Mouse (Mus musculus) stomach, postnatal 0 days (tissue): Measurements from ENCODE around the gene Srm. TPM values are rescaled to one million over a fixed set of nuclear protein-coding genes. Genes with fewer than 3 reads are reported as not detected.

Source experiments
- ATAC-seq: fragments of 200-750 bp; cut with Nextera tagmentation; 2 replicates; pipeline ENCODE4 v1.8.0; 2017; ENCODE audit not compliant: low FRiP score, low TSS enrichment
- DNase-seq: peaks from one replicate; pipeline ENCODE4 v3.0.0-alpha.2; 2016; ENCODE audit warnings: low spot score
- H3K27ac ChIP-seq: fragments of 300-500 bp; sonication (generic); replicated peaks from 2 replicates; pipeline ENCODE4 v1.5.1; 2014; ENCODE audit warnings: mild to moderate bottlenecking, control low read depth
- H3K27me3 ChIP-seq: fragments of 300-500 bp; sonication (generic); 2 replicates; pipeline ENCODE4 v1.6.1; 2014; ENCODE audit warnings: low read length; ENCODE audit not compliant: control insufficient read depth, insufficient read depth
- H3K36me3 ChIP-seq: fragments of 300-500 bp; sonication (generic); 2 replicates; pipeline ENCODE4 v1.6.1; 2014; ENCODE audit warnings: low read length, mixed read lengths; ENCODE audit not compliant: control insufficient read depth, insufficient read depth
- H3K4me1 ChIP-seq: fragments of 300-500 bp; sonication (generic); replicated peaks from 2 replicates; pipeline ENCODE4 v1.6.1; 2014; ENCODE audit warnings: antibody characterized with exemption; ENCODE audit not compliant: control insufficient read depth, insufficient read depth
- H3K4me2 ChIP-seq: fragments of 300-500 bp; sonication (generic); replicated peaks from 2 replicates; pipeline ENCODE4 v1.6.1; 2014; ENCODE audit warnings: low read depth, mild to moderate bottlenecking, control low read depth, moderate library complexity
- H3K4me3 ChIP-seq: fragments of 300-500 bp; sonication (generic); 2 replicates; pipeline ENCODE4 v1.5.1; 2014; ENCODE audit warnings: low read depth, low read length, control low read depth
- H3K9ac ChIP-seq: fragments of 300-500 bp; sonication (generic); 2 replicates; pipeline ENCODE4 v1.6.1; 2014; ENCODE audit warnings: mild to moderate bottlenecking, low read length, control low read depth, mixed read lengths
- H3K9me3 ChIP-seq: fragments of 300-500 bp; sonication (generic); 2 replicates; pipeline ENCODE4 v1.6.1; 2016; ENCODE audit warnings: low read length; ENCODE audit not compliant: control insufficient read depth
- CTCF ChIP-seq: IDR thresholded peaks from 2 replicates; pipeline ENCODE4 v1.5.1; 2016; ENCODE audit warnings: antibody characterized with exemption, low read depth, mild to moderate bottlenecking, moderate library complexity
- EP300 ChIP-seq: optimal IDR thresholded peaks from 2 replicates; pipeline ENCODE3; 2016; ENCODE audit warnings: antibody characterized with exemption
- WGBS: fragments of 180-500 bp; shearing (Covaris S2); extraction: QIAGEN DNeasy Blood & Tissue Kit; methylation state at CpG from one replicate; pipeline ENCODE4 v1.1.7; 2014; 5-methylcytosine and 5-hydroxymethylcytosine counted together
- polyA plus RNA-seq: library from polyadenylated mRNA; unstranded; fragments of >200 nt; fragmentation: Nextera tagmentation; extraction: Ambion mirVana; gene quantifications from 2 replicates; pipeline ENCODE4 v1.2.1, GENCODE M21; 2015

Srm gene
- polyA plus RNA-seq = 109 and 113 TPM in 2 replicates

DNA sequence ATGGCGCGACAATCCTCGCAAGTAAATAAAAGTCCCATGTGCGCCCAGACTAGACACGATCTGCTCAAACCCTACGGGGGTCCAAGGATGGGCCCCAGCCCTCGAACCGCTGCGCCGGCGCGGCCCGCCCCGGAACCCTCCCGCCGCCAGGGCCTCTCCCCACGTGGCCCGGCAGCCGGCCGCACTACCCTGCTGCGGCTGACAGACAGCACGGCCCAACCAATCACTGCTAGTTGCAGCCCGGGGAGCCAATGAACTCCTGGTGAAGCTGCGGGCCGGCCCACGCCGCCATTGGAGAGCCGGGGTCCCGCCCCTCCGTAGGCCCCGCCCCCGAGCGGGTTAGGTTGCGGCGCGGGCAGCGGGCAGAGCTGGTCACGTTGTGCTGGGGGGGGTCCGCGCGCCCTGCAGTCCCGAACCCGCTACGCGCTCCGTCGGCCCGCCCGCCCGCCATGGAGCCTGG lies at the start of gene Srm:
Gene Srm, plus strand, starts transcription at position 333 of the 460 bp plus-strand sequence.
- WGBS = under 1% methylated on average over 37 of the region's 50 CpGs
- TF ChIP-seq EP300 (peak; percentile 75), CTCF (no peak)
- Histone ChIP-seq H3K36me3 (peaks cover 18% of the 10 kb centered on the region), H3K9me3 (no peaks in the 10 kb centered on the region), H3K4me2 (peak within 1 kb of the TSS; percentile 97), H3K27ac (peak within 1 kb of the TSS; percentile 65), H3K4me1 (0 out of 2 replicates have a peak, but pooled peaks cover 4% of the 10 kb centered on the region), H3K4me3 (peak within 1 kb of the TSS; percentile 88), H3K27me3 (no peaks in the 10 kb centered on the region), H3K9ac (peak within 1 kb of the TSS; percentile 84)
- DNase-seq (peak; percentile 98), ATAC-seq (peak; percentile 99)

- no peak for ATAC-seq
- DNase-seq = no peak
- TF ChIP-seq CTCF (no peak), EP300 (no peak)
- H3K36me3 ChIP-seq = peaks cover 37% of the 10 kb centered on the region
- H3K4me3 ChIP-seq = no peak overlapping the region
- no peak overlapping the region for H3K27ac ChIP-seq
- no peak overlapping the region for H3K4me2 ChIP-seq
- no peaks in the 10 kb centered on the region for H3K9me3 ChIP-seq
- WGBS = 90% methylated on average over 4 of the region's 4 CpGs
- H3K4me1 ChIP-seq = no peaks in the 10 kb centered on the region
- H3K27me3 ChIP-seq = no peaks in the 10 kb centered on the region
- no peak overlapping the region for H3K9ac ChIP-seq
These were observed 42.2 kb upstream of the Srm start for GRCm38 (mm10) chr4:148549106-148549505.

DNA sequence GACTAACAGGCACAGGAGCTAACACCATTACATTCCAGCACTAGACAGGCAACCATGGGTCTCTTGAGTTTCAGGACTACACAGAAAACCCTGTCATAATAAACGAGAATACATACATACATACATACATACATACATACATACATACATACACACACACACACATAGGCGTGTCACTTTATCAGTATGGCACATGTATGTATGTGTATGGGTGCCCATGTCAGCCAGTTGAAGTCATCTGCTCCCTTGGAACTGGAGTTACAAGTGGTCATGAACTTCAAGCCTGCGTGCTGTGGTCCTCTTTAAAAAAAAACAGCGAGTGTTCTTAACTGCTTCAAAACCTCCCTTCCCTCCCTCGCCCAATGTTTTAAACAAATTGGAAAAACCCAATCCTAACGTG lies 33.5 kb upstream of the Srm start:
- H3K4me2 ChIP-seq = peak overlapping the region; percentile 71
- TF ChIP-seq EP300 = no peak
- no peak for TF ChIP-seq CTCF
- DNase-seq (no peak), ATAC-seq (no peak)
- H3K36me3 ChIP-seq = peaks cover 25% of the 10 kb centered on the region
- H3K4me3 ChIP-seq = peak overlapping the region; percentile 80
- WGBS = 31% methylated on average over 6 of the region's 6 CpGs
- peak overlapping the region; percentile 91; the same call in 1 of the 2 replicates for H3K27ac ChIP-seq
- H3K4me1 ChIP-seq = no peaks in the 10 kb centered on the region
- H3K9me3 ChIP-seq = no peaks in the 10 kb centered on the region
- H3K9ac ChIP-seq = peak overlapping the region; percentile 97
- no peaks in the 10 kb centered on the region for H3K27me3 ChIP-seq

DNA sequence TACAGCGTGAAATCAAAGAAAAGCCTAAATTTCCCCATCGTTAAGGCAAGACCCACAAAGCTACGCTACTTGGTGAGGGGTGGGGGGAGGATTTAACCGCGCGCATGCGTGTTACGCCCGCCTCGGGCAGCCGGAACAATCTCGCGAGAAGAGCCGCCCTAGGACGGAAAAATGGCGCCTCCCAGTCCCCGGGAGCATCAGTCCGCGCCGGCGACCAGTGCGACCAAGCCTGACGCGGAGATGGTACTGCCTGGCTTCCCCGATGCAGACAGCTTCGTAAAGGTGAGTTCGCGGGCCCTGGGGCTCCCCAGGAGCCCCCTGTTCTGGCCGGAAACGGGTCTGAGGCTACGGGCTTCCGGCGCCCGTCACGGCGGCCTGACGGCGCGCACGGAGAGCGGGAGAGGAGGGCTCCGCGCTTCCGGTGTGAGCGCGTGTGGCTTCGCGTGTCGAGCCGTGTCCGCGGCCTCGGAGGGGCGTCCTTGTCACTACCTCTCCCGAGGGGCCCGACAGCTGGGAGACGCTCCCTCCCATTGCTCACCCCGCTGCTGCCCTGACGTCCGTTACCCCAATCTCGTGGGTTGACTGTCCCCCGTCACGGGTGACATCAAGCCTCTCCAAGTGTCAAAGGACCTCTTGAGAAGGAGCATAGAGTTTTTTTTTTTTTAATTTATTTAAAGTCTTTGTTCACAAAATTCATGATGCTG lies 32.9 kb upstream of the Srm start, which contains the start of gene Exosc10:
Gene Exosc10, plus strand, starts transcription at position 133 of the 704 bp plus-strand sequence.
- Histone ChIP-seq H3K4me1 (no peaks in the 10 kb centered on the region), H3K27me3 (no peaks in the 10 kb centered on the region), H3K4me2 (peak within 1 kb of the TSS; percentile 71), H3K9me3 (no peaks in the 10 kb centered on the region), H3K27ac (peak within 1 kb of the TSS; percentile 91), H3K9ac (peak within 1 kb of the TSS; percentile 97), H3K4me3 (peak within 1 kb of the TSS; percentile 80), H3K36me3 (peaks cover 24% of the 10 kb centered on the region)
- ATAC-seq (peak; percentile 92), DNase-seq (peak; percentile 88)
- under 1% methylated on average over 63 of the region's 63 CpGs for WGBS
- TF ChIP-seq CTCF (no peak), EP300 (peak; percentile 94)

DNA sequence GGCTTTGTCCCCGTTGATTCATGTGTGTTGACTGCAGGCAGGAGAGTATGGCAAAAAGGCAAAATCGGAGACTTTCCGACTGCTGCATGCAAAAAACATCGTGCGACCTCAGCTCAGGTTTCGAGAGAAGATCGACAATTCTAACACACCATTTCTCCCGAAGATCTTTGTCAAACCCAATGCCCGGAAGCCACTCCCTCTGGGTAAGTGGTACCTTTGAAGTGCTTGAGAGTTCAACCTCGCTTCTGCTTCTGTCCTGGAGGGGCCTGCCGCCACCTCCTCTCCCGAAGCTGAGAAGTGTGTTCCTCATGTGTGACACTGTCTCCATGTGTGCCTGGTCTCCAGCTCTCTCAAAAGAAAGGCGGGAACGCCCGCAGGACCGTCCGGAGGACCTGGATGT lies 28.6 kb upstream of the Srm start:
- Histone ChIP-seq H3K9ac (no peak overlapping the region), H3K27ac (no peak overlapping the region), H3K4me3 (no peak overlapping the region), H3K27me3 (no peaks in the 10 kb centered on the region), H3K4me2 (no peak overlapping the region), H3K4me1 (no peaks in the 10 kb centered on the region), H3K9me3 (no peaks in the 10 kb centered on the region), H3K36me3 (peaks cover 41% of the 10 kb centered on the region)
- 86% methylated on average over 17 of the region's 17 CpGs for WGBS
- ATAC-seq = no peak
- no peak for DNase-seq
- TF ChIP-seq CTCF (no peak), EP300 (no peak)

DNA sequence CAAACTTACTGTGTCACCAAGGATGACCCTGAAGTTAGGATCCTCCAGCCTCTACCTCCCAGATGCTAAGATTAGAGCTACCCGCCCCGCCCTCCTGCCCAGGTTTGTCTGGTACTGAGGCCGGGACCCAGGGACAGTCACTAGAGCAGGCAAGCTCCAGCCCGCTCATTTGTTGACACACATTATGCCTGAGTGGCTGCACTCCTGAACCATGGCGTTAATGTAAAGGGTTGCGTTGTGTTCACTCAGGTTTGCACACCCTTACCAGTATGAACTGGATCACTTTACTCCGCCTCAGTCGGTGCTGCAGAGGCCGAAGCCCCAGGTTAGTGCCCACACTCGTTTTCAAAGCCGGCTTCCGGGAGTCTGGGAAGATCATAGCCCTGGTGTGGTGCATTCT lies 27.7 kb upstream of the Srm start:
- TF ChIP-seq CTCF (no peak), EP300 (no peak)
- H3K4me1 ChIP-seq = no peaks in the 10 kb centered on the region
- no peaks in the 10 kb centered on the region for H3K9me3 ChIP-seq
- WGBS = 76% methylated on average over 12 of the region's 12 CpGs
- H3K27ac ChIP-seq = peak overlapping the region; percentile 63; the same call in 1 of the 2 replicates
- no peaks in the 10 kb centered on the region for H3K27me3 ChIP-seq
- no peak overlapping the region for H3K4me3 ChIP-seq
- ATAC-seq (0 out of 2 replicates have a peak, but pooled peaks have one; percentile 38), DNase-seq (no peak)
- peaks cover 49% of the 10 kb centered on the region for H3K36me3 ChIP-seq
- H3K9ac ChIP-seq = no peak overlapping the region
- no peak overlapping the region for H3K4me2 ChIP-seq
